Comparison of ENCODE assay signal across 19 mouse cellular contexts in the genomic region with DNA sequence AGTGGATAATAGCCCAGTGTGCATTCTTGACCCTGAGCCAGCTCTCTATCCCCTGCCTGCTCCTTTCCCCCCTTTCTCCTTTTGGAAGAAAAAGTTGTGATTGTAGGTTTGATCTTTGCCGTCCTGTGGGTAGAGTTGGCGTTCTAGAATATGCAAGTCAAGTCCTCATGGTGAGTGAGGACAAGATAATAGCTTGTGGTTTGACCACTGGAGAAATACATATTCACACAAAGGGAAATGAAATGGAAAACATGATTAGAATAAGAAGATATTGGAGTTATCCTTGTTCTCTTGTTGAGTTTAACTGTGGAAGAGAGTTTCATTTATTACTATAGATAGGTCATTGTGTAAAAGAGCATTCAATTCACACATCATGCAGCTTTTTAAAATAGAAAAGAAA.
"Had no signal": no experiment of that assay in that cellular context is flagged by ENCODE, and none has a peak within 500 bp of the region (broad histone marks: within the 10 kb centered on the region; RNA-seq: fewer than 3 reads in every experiment).

No protein-coding gene starts in this region.

- H3K36me3 ChIP-seq: midbrain, embryonic 10.5 days; midbrain, embryonic 12.5 days; neural tube, embryonic 13.5 days; neural tube, embryonic 15.5 days had no signal

- H3K27ac ChIP-seq: midbrain, embryonic 10.5 days; midbrain, embryonic 12.5 days; neural tube, embryonic 13.5 days; neural tube, embryonic 15.5 days had no signal

- H3K4me2 ChIP-seq: lung, embryonic 14.5 days; midbrain, embryonic 12.5 days; neural tube, embryonic 13.5 days; neural tube, embryonic 15.5 days had no signal

- DNase-seq: lung, adult 18-20 months; lung, embryonic 14.5 days; lung, postnatal 10 days; lung, postnatal 4 days; midbrain, embryonic 14.5 days; retina, postnatal 1 day; right cerebral cortex, adult 18-20 months; right cerebral cortex, postnatal 25 days; right cerebral cortex, postnatal 4 days; thymus, adult 18-20 months; thymus, postnatal 14 days; thymus, postnatal 36 days had no signal

- ATAC-seq: midbrain, embryonic 16.5 days had no signal

- H3K27me3 ChIP-seq: megakaryocyte, embryonic 14.5 days; midbrain, embryonic 12.5 days; neural tube, embryonic 13.5 days; neural tube, embryonic 15.5 days had no signal

- H3K9me3 ChIP-seq: midbrain, embryonic 10.5 days; neural tube, embryonic 13.5 days; neural tube, embryonic 15.5 days had no signal

- H3K4me1 ChIP-seq: midbrain, embryonic 10.5 days; midbrain, embryonic 12.5 days; neural tube, embryonic 13.5 days; neural tube, embryonic 15.5 days had no signal

- H3K9ac ChIP-seq: lung, embryonic 14.5 days; midbrain, embryonic 12.5 days; neural tube, embryonic 13.5 days; neural tube, embryonic 15.5 days had no signal

- H3K4me3 ChIP-seq: megakaryocyte, embryonic 14.5 days; midbrain, embryonic 10.5 days; midbrain, embryonic 12.5 days; myocyte; neural tube, embryonic 13.5 days; neural tube, embryonic 15.5 days had no signal
